Mouse (Mus musculus) MEL (cell line): ENCODE measurements at regions not wholly inside any gene's neighbourhood (a gene's known extent, or its start where the extent isn't known, plus 50 kb on each side); places are given as distances from the start of the nearest gene placed in this dataset.

Source experiments
- DNase-seq: peaks from one replicate; pipeline ENCODE4 v3.0.0; 2011; ENCODE audit warnings: low read depth, low spot score
- H3K27ac ChIP-seq: 2 replicates; pipeline ENCODE4 v1.5.1; 2012; ENCODE audit warnings: low read depth, mild to moderate bottlenecking, control low read depth, low read length, moderate library complexity; ENCODE audit not compliant: control insufficient read depth
- H3K27me3 ChIP-seq, 2 experiments: fragments of 150-350 bp in 1 of 2; sonication (generic) in 1 of 2; 2 replicates each; pipeline ENCODE4 v1.6.1; 2012; ENCODE audit warnings: low read length in 2 of 2, mild to moderate bottlenecking in 2 of 2, improper control_type of control experiment in 1 of 2, moderate library complexity in 1 of 2; ENCODE audit not compliant: insufficient read depth in 2 of 2, control insufficient read depth in 1 of 2
- H3K36me3 ChIP-seq, 2 experiments: 2 replicates each; pipeline ENCODE4 v1.6.1; 2012 to 2014; ENCODE audit warnings: low read length in 2 of 2, improper control_type of control experiment in 1 of 2, inconsistent platforms in 1 of 2, mild to moderate bottlenecking in 1 of 2; ENCODE audit not compliant: insufficient read depth in 2 of 2, control insufficient read depth in 1 of 2
- H3K4me1 ChIP-seq, 2 experiments: fragments of 150-350 bp in 1 of 2; sonication (generic) in 1 of 2; 2 replicates each; pipeline ENCODE4 v1.6.1; 2012; ENCODE audit warnings: low read length in 2 of 2, improper control_type of control experiment in 1 of 2, mild to moderate bottlenecking in 1 of 2; ENCODE audit not compliant: insufficient read depth in 2 of 2, control insufficient read depth in 1 of 2
- H3K4me3 ChIP-seq, 2 experiments: fragments of 150-350 bp in 1 of 2; sonication (generic) in 1 of 2; 2 replicates each; pipeline ENCODE4 v1.5.1; 2012; ENCODE audit warnings: low read depth in 2 of 2, low read length in 2 of 2, mild to moderate bottlenecking in 2 of 2, moderate library complexity in 2 of 2, control low read depth in 1 of 2, improper control_type of control experiment in 1 of 2; ENCODE audit not compliant: control insufficient read depth in 1 of 2, insufficient read depth in 1 of 2
- H3K79me2 ChIP-seq: 2 replicates; pipeline ENCODE4 v1.6.1; 2012; ENCODE audit warnings: mild to moderate bottlenecking, low read length, moderate library complexity; ENCODE audit not compliant: control insufficient read depth, poor library complexity, insufficient read depth
- H3K9ac ChIP-seq: 2 replicates; pipeline ENCODE4 v1.6.1; 2012; ENCODE audit warnings: low read depth, mild to moderate bottlenecking, control low read depth, low read length, moderate library complexity; ENCODE audit not compliant: control insufficient read depth, poor library complexity, severe bottlenecking
- H3K9me3 ChIP-seq: fragments of 150-350 bp; sonication (generic); replicated peaks from 2 replicates; pipeline ENCODE4 v1.6.1; 2012; ENCODE audit warnings: mild to moderate bottlenecking, low read length, improper control_type of control experiment, moderate library complexity; ENCODE audit not compliant: insufficient read depth
- CHD2 ChIP-seq: IDR thresholded peaks from 2 replicates; pipeline ENCODE4 v1.6.1; 2011; ENCODE audit warnings: low read length, improper control_type of control experiment
- CTCF ChIP-seq, 3 experiments: IDR thresholded peaks in 2 of 3; conservative IDR thresholded peaks in 1 of 3; 2 replicates each; pipeline ENCODE4 v1.5.1; 2011 to 2012; ENCODE audit warnings: low read length in 3 of 3, low read depth in 2 of 3, mild to moderate bottlenecking in 2 of 3, improper control_type of control experiment in 1 of 3, inconsistent platforms in 1 of 3, mixed read lengths in 1 of 3, moderate library complexity in 1 of 3; ENCODE audit not compliant: control insufficient read depth in 1 of 3, insufficient read depth in 1 of 3, poor library complexity in 1 of 3, severe bottlenecking in 1 of 3
- E2F4 ChIP-seq: IDR thresholded peaks from 2 replicates; pipeline ENCODE4 v1.6.1; 2011; ENCODE audit warnings: low read depth, low read length, improper control_type of control experiment, borderline replicate concordance
- ELF1 ChIP-seq: IDR thresholded peaks from 2 replicates; pipeline ENCODE4 v1.6.1; 2014; ENCODE audit warnings: low read depth, mild to moderate bottlenecking, inconsistent platforms, low read length, improper control_type of control experiment, moderate library complexity
- EP300 ChIP-seq, 2 experiments: IDR thresholded peaks; 2 replicates each; pipeline ENCODE4 v1.6.1; 2011; ENCODE audit warnings: improper control_type of control experiment in 2 of 2, low read length in 2 of 2, low read depth in 1 of 2, mild to moderate bottlenecking in 1 of 2
- ETS1 ChIP-seq: IDR thresholded peaks from 2 replicates; pipeline ENCODE4 v1.6.1; 2012; ENCODE audit warnings: low read depth, mild to moderate bottlenecking, inconsistent platforms, low read length, improper control_type of control experiment, moderate library complexity
- GABPA ChIP-seq: IDR thresholded peaks from 2 replicates; pipeline ENCODE4 v1.6.1; 2012; ENCODE audit warnings: low read depth, mild to moderate bottlenecking, inconsistent platforms, low read length, improper control_type of control experiment, moderate library complexity
- HCFC1 ChIP-seq: IDR thresholded peaks from 2 replicates; pipeline ENCODE4 v1.6.1; 2012; ENCODE audit warnings: low read depth, mild to moderate bottlenecking, inconsistent platforms, low read length, improper control_type of control experiment, moderate library complexity
- KAT2A ChIP-seq: conservative IDR thresholded peaks from 2 replicates; pipeline ENCODE4 v1.6.1; 2012; ENCODE audit warnings: low read depth, low read length, improper control_type of control experiment, inconsistent platforms
- MAFK ChIP-seq: IDR thresholded peaks from 2 replicates; pipeline ENCODE4 v1.6.1; 2011; ENCODE audit warnings: low read depth, mild to moderate bottlenecking, low read length, improper control_type of control experiment, borderline replicate concordance
- MAX ChIP-seq: IDR thresholded peaks from 2 replicates; pipeline ENCODE4 v1.6.1; 2011; ENCODE audit warnings: low read length, improper control_type of control experiment
- MAZ ChIP-seq: IDR thresholded peaks from 2 replicates; pipeline ENCODE4 v1.6.1; 2012; ENCODE audit warnings: low read depth, mild to moderate bottlenecking, inconsistent platforms, low read length, improper control_type of control experiment
- MEF2A ChIP-seq: IDR thresholded peaks from 2 replicates; pipeline ENCODE4 v1.6.1; 2014; ENCODE audit warnings: low read depth, mild to moderate bottlenecking, inconsistent platforms, low read length, improper control_type of control experiment; ENCODE audit not compliant: poor library complexity, insufficient replicate concordance, severe bottlenecking; ENCODE audit errors: extremely low read depth
- MXI1 ChIP-seq: IDR thresholded peaks from 2 replicates; pipeline ENCODE4 v1.6.1; 2011; ENCODE audit warnings: mild to moderate bottlenecking, low read depth, low read length, improper control_type of control experiment
- MYC ChIP-seq: IDR thresholded peaks from 2 replicates; pipeline ENCODE4 v1.6.1; 2011; ENCODE audit warnings: low read depth, mild to moderate bottlenecking, low read length, improper control_type of control experiment, moderate library complexity
- NELFE ChIP-seq: IDR thresholded peaks from 2 replicates; pipeline ENCODE4 v1.6.1; 2011; ENCODE audit warnings: low read depth, low read length, improper control_type of control experiment
- POLR2A ChIP-seq, 2 experiments: IDR thresholded peaks; 2 replicates each; pipeline ENCODE4 v1.6.1; 2011 to 2012; ENCODE audit warnings: low read length in 2 of 2, mild to moderate bottlenecking in 2 of 2, control low read depth in 1 of 2, improper control_type of control experiment in 1 of 2, low read depth in 1 of 2, moderate library complexity in 1 of 2; ENCODE audit not compliant: control insufficient read depth in 1 of 2, insufficient read depth in 1 of 2, poor library complexity in 1 of 2
- POLR2AphosphoS2 ChIP-seq: IDR thresholded peaks from 2 replicates; pipeline ENCODE4 v1.6.1; 2011; ENCODE audit warnings: low read length, improper control_type of control experiment
- RCOR1 ChIP-seq: IDR thresholded peaks from 2 replicates; pipeline ENCODE4 v1.6.1; 2012; ENCODE audit warnings: low read depth, mild to moderate bottlenecking, inconsistent platforms, low read length, improper control_type of control experiment
- SIN3A ChIP-seq: IDR thresholded peaks from 2 replicates; pipeline ENCODE4 v1.6.1; 2012; ENCODE audit warnings: low read length, improper control_type of control experiment, inconsistent platforms
- SMC3 ChIP-seq: IDR thresholded peaks from 2 replicates; pipeline ENCODE4 v1.6.1; 2011; ENCODE audit warnings: low read depth, low read length, improper control_type of control experiment
- UBTF ChIP-seq: IDR thresholded peaks from 2 replicates; pipeline ENCODE4 v1.6.1; 2012; ENCODE audit warnings: low read depth, mild to moderate bottlenecking, inconsistent platforms, low read length, improper control_type of control experiment, moderate library complexity, borderline replicate concordance; ENCODE audit not compliant: insufficient read depth
- USF1 ChIP-seq: IDR thresholded peaks from 2 replicates; pipeline ENCODE4 v1.6.1; 2014; ENCODE audit warnings: low read depth, mild to moderate bottlenecking, inconsistent platforms, low read length, improper control_type of control experiment, moderate library complexity
- ZC3H11A ChIP-seq: IDR thresholded peaks from 2 replicates; pipeline ENCODE4 v1.6.1; 2012; ENCODE audit warnings: low read depth, mild to moderate bottlenecking, inconsistent platforms, low read length, improper control_type of control experiment
- ZNF384 ChIP-seq: IDR thresholded peaks from 2 replicates; pipeline ENCODE4 v1.6.1; 2012; ENCODE audit warnings: low read depth, mild to moderate bottlenecking, inconsistent platforms, low read length, improper control_type of control experiment

- no peaks in the 10 kb centered on the region for H3K79me2 ChIP-seq
- H3K9me3 ChIP-seq, result no peaks in the 10 kb centered on the region
- H3K27me3 ChIP-seq, result no peaks in the 10 kb centered on the region; a peak in 1 of 4 replicates
- no peak overlapping the region for H3K4me3 ChIP-seq
- TF ChIP-seq ELF1, result no peak
- TF ChIP-seq E2F4, result no peak
- no peak for TF ChIP-seq SMC3
- TF ChIP-seq MAZ, result no peak
- TF ChIP-seq MXI1, result no peak
- no peak for TF ChIP-seq HCFC1
- no peak overlapping the region for H3K9ac ChIP-seq
- no peak overlapping the region for H3K27ac ChIP-seq
- H3K36me3 ChIP-seq, result no peaks in the 10 kb centered on the region
- H3K4me1 ChIP-seq, result no peaks in the 10 kb centered on the region
- DNase-seq, result no peak
These were observed 366.8 kb upstream of the Jarid2 start for GRCm38 (mm10) chr13:44362293-44363005.

GRCm38 (mm10) chr13:44363016-44363415 lies 366.3 kb upstream of the Jarid2 start:
- Histone ChIP-seq H3K4me3 (no peak overlapping the region), H3K9ac (no peak overlapping the region), H3K27ac (no peak overlapping the region), H3K9me3 (no peaks in the 10 kb centered on the region), H3K4me1 (no peaks in the 10 kb centered on the region), H3K27me3 (no peaks in the 10 kb centered on the region; a peak in 1 of 4 replicates), H3K36me3 (no peaks in the 10 kb centered on the region), H3K79me2 (no peaks in the 10 kb centered on the region)
- no peak for DNase-seq
- no peak for TF ChIP-seq POLR2AphosphoS2
- no peak for TF ChIP-seq GABPA
- TF ChIP-seq MEF2A, result no peak
- no peak for TF ChIP-seq CHD2
- no peak for TF ChIP-seq NELFE
- TF ChIP-seq CTCF (IDR thresholded peaks at IDR 0.05 in 2 of 3, conservative IDR thresholded peaks at IDR 0.05 in 1 of 3; ENCODE audit: control insufficient read depth in 1 of 3, insufficient read depth in 1 of 3, low read depth in 2 of 3, low read length in 3 of 3, poor library complexity in 1 of 3, severe bottlenecking in 1 of 3), result no peak
- TF ChIP-seq USF1, result no peak
- no peak for TF ChIP-seq MAX
- TF ChIP-seq MYC, result no peak
- TF ChIP-seq ZC3H11A, result no peak
- no peak for TF ChIP-seq MAFK
- TF ChIP-seq ETS1, result no peak
- TF ChIP-seq KAT2A, result no peak
- TF ChIP-seq RCOR1, result no peak
- TF ChIP-seq UBTF, result no peak
- no peak for TF ChIP-seq SIN3A
- TF ChIP-seq ZNF384, result no peak
- TF ChIP-seq POLR2A (IDR thresholded peaks at IDR 0.05; ENCODE audit: control insufficient read depth in 1 of 2, insufficient read depth in 1 of 2, low read depth in 1 of 2, low read length in 2 of 2, poor library complexity in 1 of 2), result no peak
- no peak for TF ChIP-seq EP300 (IDR thresholded peaks at IDR 0.05; ENCODE audit: low read depth in 1 of 2, low read length in 2 of 2)
- no peak for TF ChIP-seq SMC3
